17 mouse cellular contexts compared by ENCODE assay signal in genomic region chr15:80807162-80807561, GRCm38 (mm10).
A peak's percentile ranks its signal among the peaks of the same experiment; 100 is the strongest.
DNase-seq lines count a peak whose midpoint lies in the region; ATAC-seq lines count a peak whose summit lies in the region.
"Had no signal": no experiment of that assay in that cellular context is flagged by ENCODE, and none has a peak within 500 bp of the region (broad histone marks: within the 10 kb centered on the region; RNA-seq: fewer than 3 reads in every experiment).

No protein-coding gene starts in this region.

- 59% methylated on average over 5 of the region's 5 CpGs for WGBS in heart, embryonic 11.5 days (ENCODE audit: insufficient replicate concordance)
- WGBS in liver, embryonic 16.5 days (ENCODE audit: insufficient replicate concordance), result 63% methylated on average over 5 of the region's 5 CpGs
- 84% methylated on average over 5 of the region's 5 CpGs for WGBS in forebrain, embryonic 13.5 days

- H3K36me3 ChIP-seq in heart, embryonic 11.5 days (ENCODE audit: control insufficient read depth, insufficient read depth, low read length), result no peaks in the 10 kb centered on the region; the same call in 1 of the 2 replicates
- H3K36me3 ChIP-seq in liver, embryonic 16.5 days (ENCODE audit: control insufficient read depth, insufficient read depth), result no peaks in the 10 kb centered on the region
- no peaks in the 10 kb centered on the region for H3K36me3 ChIP-seq in forebrain, embryonic 13.5 days (ENCODE audit: poor library complexity, severe bottlenecking)
- H3K36me3 ChIP-seq: neural tube, embryonic 15.5 days had no signal

- H3K4me1 ChIP-seq in heart, embryonic 11.5 days (ENCODE audit: control insufficient read depth, insufficient read depth, low read length), result peaks cover 37% of the 10 kb centered on the region
- peaks cover 54% of the 10 kb centered on the region for H3K4me1 ChIP-seq in liver, embryonic 16.5 days (ENCODE audit: control insufficient read depth, low read depth, low read length)
- peaks cover 22% of the 10 kb centered on the region for H3K4me1 ChIP-seq in forebrain, embryonic 13.5 days

- H3K4me3 ChIP-seq in heart, embryonic 11.5 days (ENCODE audit: low read depth, low read length), result no peak overlapping the region
- no peak overlapping the region for H3K4me3 ChIP-seq in liver, embryonic 16.5 days (ENCODE audit: low read depth, low read length)
- no peak overlapping the region for H3K4me3 ChIP-seq in forebrain, embryonic 13.5 days
- H3K4me3 ChIP-seq: left cerebral cortex, adult 2 months; limb, embryonic 12.5 days; neural tube, embryonic 15.5 days had no signal

- H3K9ac ChIP-seq in heart, embryonic 11.5 days (ENCODE audit: low read depth, low read length), result peak overlapping the region; percentile 39; the same call in 1 of the 2 replicates
- H3K9ac ChIP-seq in liver, embryonic 16.5 days (ENCODE audit: low read depth, low read length), result peak overlapping the region; percentile 15; the same call in 1 of the 2 replicates
- H3K9ac ChIP-seq in forebrain, embryonic 13.5 days, result no peak overlapping the region
- H3K9ac ChIP-seq: limb, embryonic 12.5 days; neural tube, embryonic 15.5 days had no signal

- no peak for ATAC-seq in heart, embryonic 11.5 days (replicated peaks; ENCODE audit: insufficient number of reproducible peaks, low FRiP score, low TSS enrichment)
- ATAC-seq in liver, embryonic 16.5 days (ENCODE audit: low read depth), result no peak
- no peak for ATAC-seq in forebrain, embryonic 13.5 days
- ATAC-seq: hindbrain, embryonic 16.5 days; lung, postnatal 0 days had no signal

- H3K27ac ChIP-seq in heart, embryonic 11.5 days (ENCODE audit: low read depth, low read length), result peak overlapping the region; percentile 41; the same call in 1 of the 2 replicates
- H3K27ac ChIP-seq in liver, embryonic 16.5 days (ENCODE audit: low read length), result peak overlapping the region; percentile 63
- no peak overlapping the region for H3K27ac ChIP-seq in forebrain, embryonic 13.5 days
- H3K27ac ChIP-seq: left cerebral cortex, adult 2 months; limb, embryonic 12.5 days; neural tube, embryonic 15.5 days had no signal

- H3K27me3 ChIP-seq in heart, embryonic 11.5 days (ENCODE audit: control insufficient read depth, insufficient read depth, low read length), result no peaks in the 10 kb centered on the region
- no peaks in the 10 kb centered on the region for H3K27me3 ChIP-seq in liver, embryonic 16.5 days (ENCODE audit: control insufficient read depth, insufficient read depth, low read depth, low read length)
- no peaks in the 10 kb centered on the region for H3K27me3 ChIP-seq in forebrain, embryonic 13.5 days
- H3K27me3 ChIP-seq: limb, embryonic 12.5 days; neural tube, embryonic 15.5 days had no signal

- no peaks in the 10 kb centered on the region for H3K9me3 ChIP-seq in heart, embryonic 11.5 days (replicated peaks; ENCODE audit: control insufficient read depth, low read length)
- no peaks in the 10 kb centered on the region for H3K9me3 ChIP-seq in liver, embryonic 16.5 days (replicated peaks; ENCODE audit: control insufficient read depth, low read length)
- no peaks in the 10 kb centered on the region for H3K9me3 ChIP-seq in forebrain, embryonic 13.5 days (replicated peaks)
- H3K9me3 ChIP-seq: limb, embryonic 12.5 days; neural tube, embryonic 15.5 days had no signal

- no peak for DNase-seq in heart, adult 9 months (ENCODE audit: low spot score in 2 of 2)
- DNase-seq in kidney, adult 8-10 months, result peak; percentile 19 to 23
- DNase-seq in kidney, postnatal 10 days, result no peak
- DNase-seq in kidney, postnatal 36 days, result peak; percentile 31 to 47
- DNase-seq in adrenal gland, adult (ENCODE audit: inconsistent age in 2 of 2, low spot score in 1 of 2), result no peak
- DNase-seq: cerebellum, postnatal 36 days; gastrocnemius, postnatal 36 days; thymus, postnatal 14 days had no signal

- peak overlapping the region; percentile 11; the same call in 1 of the 2 replicates for H3K4me2 ChIP-seq in heart, embryonic 11.5 days
- H3K4me2 ChIP-seq in liver, embryonic 16.5 days (ENCODE audit: low read depth, low read length), result peak overlapping the region; percentile 36; the same call in 1 of the 2 replicates
- no peak overlapping the region for H3K4me2 ChIP-seq in forebrain, embryonic 13.5 days
- H3K4me2 ChIP-seq: limb, embryonic 12.5 days; midbrain, embryonic 11.5 days; neural tube, embryonic 15.5 days had no signal

Comparison
In these comparisons a context has a peak if more than half of its experiments do, and no peak if none do; other contexts are left out.
1. DNase-seq: peak in kidney, adult 8-10 months (2 of 2) and kidney, postnatal 36 days (2 of 2); none in heart, adult 9 months (0 of 2), kidney, postnatal 10 days (single experiment) and adrenal gland, adult (0 of 2).